Mouse (Mus musculus) CH12F3 (cell line): ENCODE data around the gene Acmsd.
"Not testable (repeated sequence)": the region's sequence is repeated elsewhere in the genome, so short reads cannot be mapped to it uniquely, and the experiment has no call there.

Experiments used
- in situ Hi-C: fragments of 300-500 bp; cut with MboI; formaldehyde crosslinking; loops from 2 replicates; pipeline ENCODE4 v1.14.3; 2020; ENCODE audit warnings: low sequenced_read_pairs

The Acmsd gene

DNA sequence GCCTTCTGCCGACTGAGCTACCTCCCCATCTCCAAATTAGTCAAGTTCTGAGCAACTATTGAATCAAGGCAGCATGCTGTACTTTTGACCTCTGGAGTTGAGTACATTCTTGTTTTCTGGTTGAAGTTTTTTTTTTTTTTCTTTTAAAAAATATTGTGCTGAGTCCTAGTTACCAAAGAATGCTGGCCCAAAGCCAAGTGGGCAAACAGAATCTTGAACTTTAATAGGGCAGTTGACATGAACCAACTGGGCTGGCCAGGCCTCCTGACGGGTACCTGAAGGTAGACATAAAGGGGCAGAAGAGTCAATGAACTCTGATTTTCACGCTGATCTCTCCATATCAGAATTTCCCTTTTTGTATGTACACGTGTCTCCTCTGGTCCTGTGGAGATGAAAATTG is at the start of gene Acmsd:
Gene Acmsd, plus strand, starts transcription at position 318 of the 400 bp plus-strand sequence.
- in situ Hi-C loops = loop anchor here (25.0 kb wide), 1 partner anchor 717 kb away; no protein-coding TSS in a partner anchor

DNA sequence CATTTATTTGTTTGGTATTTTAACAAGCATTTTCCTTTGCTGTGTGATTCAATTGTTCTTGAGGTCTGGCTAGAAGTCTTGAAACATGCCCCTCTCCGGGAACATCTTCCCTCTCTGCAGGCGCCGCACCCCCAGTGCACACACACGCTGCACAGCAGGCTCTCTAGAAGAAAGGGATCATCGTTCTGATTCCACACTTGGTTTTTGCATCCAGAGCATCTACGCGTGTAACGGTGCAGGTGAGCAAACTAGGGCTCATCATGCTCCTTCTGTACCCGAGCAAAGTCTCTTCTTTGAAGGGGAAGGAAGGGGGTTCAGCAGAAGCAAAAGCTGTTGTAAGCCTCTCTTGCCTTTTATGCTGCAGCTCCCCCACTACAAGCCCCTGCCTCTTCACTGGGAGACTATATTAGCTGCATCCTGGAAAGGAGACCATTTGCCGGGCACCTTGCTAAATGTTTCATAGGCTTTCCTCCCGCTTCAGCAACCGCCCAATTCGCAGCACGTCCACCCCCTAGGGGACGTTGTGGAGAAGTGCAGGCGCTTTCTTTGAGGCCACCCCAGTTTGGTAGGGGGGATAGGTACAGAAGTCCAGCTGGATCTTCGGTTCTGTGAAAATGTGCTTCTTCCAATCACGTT is 49.6 kb upstream of the Acmsd start, which contains the start of gene Tmem163:
Gene Tmem163, minus strand, starts transcription at position 51 of the 636 bp plus-strand sequence.
- in situ Hi-C loops = loop anchor here (5.0 kb wide), 1 partner anchor 177 kb away; no protein-coding TSS in a partner anchor

DNA sequence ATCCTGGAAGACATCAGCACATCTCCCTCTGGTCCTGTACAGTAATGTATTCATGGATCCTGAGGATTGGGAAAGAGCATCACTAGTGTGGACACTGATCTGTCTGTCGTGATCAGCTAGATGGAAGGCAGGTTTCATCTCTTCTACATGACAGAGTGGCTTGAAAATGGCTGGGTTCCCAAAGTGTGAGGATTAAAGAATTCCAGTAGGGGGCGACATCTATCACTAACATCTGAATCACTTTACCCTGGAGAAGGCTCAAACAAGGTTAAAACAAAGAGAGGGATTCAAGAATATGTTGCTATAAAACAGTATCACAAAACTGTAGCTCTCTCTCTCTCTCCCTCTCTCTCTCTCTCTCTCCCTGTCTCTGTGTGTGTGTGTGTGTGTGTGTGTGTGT is 32.7 kb upstream of the Acmsd start:
- in situ Hi-C loops = no loop called here

DNA sequence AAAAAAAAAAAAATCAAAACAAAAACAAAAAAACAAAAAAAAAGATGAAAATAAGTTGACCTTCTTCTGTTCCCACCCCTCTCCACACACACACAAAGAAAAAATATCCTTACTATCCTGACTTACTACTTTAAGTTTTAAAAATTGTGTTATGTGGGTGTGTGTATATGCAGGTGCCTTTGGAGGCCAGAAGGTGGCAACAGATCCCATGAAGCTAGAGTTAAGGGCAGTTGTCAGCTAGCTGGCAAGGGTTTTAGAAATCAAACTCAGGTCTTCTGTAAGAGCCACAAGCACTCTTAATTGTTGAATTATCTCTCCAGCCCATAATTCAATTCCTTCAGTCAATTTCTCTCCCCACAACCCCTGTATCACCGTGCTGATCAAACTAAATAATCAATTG is 27.0 kb upstream of the Acmsd start:
- in situ Hi-C loops = no loop called here

DNA sequence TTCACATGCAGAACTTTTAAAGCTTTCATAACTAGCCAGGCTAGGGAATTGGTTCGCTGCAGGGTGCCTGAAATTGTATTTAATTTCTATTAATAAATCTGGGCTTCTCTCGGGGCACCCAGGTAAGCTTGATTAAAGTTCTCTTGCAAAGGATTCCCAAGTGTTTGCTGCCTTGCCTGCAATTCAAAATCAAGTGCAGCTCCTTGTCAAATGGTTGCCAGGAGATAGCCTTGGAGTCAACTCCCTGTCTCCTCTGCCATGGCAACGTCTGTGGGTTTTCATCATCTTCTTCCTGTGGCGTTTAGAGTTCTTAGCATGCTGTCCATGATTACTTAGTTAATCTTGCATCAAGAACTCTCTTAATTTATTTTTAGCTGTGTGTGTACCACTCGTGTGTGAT is 22.9 kb upstream of the Acmsd start:
- in situ Hi-C loops = no loop called here

DNA sequence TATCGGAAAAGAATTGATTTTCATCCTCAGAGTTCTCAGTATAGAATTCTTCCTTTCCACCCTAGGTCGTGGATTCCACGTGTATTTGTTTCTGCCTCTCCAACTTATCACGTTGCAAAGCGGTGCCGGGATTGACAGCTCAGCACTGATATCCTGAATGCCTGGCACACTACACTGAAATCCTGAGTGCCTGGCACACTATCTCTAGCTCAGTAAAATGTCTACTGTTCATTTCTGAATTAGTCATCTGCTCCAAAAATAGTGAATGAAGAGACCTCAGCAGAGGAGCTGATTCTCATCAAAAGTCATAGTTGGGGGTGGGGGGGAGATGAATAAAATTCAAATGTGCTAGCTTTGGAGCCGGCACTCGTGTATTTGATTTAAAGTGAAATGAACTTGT is 12.8 kb upstream of the Acmsd start:
- in situ Hi-C loops = no loop called here

DNA sequence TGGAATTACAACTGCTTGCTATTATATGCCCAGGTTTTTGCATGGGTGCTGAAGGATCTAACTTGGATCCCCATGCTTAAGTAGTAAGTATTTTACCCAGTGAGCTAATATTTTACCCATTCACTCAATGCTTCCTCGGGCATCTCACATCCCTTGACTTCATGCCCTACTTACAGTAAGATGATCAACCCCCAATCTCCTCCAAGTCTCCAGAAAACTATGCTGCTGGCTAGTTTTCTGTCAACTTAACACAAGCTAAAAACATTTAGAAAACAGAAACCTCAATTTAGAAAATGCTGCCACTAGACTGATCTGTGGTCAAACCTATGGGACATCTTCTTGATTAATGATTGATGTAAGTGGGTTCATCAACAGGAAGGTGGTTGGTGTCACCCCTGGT is 10.9 kb upstream of the Acmsd start:
- in situ Hi-C loops = no loop called here

DNA sequence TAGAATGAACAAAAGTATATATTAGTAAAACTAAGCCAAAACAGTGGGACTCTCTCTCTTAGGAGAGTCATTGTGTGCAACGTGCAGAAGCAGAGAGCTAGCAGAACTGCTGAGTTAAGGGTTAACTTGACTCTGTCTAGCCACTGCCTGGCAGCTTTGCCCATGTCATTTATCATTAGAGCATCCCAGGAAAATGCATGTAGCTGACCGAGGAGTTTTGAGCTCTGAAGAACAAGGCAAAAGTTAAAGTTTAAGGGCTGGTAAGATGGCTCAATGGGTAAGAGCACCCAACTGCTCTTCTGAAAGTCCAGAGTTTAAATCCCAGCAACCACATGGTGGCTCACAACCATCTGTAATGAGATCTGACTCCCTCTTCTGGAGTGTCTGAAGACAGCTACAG is 5.6 kb upstream of the Acmsd start:
- in situ Hi-C loops = no loop called here

DNA sequence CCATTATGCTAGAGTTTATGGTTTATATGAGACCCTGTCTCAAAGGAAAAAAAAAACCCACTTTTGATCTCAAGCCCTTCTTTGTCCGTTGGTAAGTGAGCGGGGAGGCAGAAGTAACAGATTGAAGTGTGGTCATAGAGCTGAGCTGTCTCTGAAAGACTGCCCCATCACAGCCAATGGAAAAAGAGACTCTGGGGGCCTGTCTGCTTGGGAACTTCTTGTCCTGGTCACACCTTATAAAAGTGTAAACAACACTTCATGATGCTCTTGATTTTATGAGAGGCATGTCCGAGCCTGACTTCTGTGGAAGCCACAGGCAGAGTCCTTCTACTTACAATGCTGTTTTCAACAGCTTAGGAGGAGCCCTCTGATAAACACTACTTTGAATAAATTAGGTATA is 1.9 kb downstream of the Acmsd start:
- in situ Hi-C loops = loop anchor here (25.0 kb wide), 1 partner anchor 719 kb away; no protein-coding TSS in a partner anchor

DNA sequence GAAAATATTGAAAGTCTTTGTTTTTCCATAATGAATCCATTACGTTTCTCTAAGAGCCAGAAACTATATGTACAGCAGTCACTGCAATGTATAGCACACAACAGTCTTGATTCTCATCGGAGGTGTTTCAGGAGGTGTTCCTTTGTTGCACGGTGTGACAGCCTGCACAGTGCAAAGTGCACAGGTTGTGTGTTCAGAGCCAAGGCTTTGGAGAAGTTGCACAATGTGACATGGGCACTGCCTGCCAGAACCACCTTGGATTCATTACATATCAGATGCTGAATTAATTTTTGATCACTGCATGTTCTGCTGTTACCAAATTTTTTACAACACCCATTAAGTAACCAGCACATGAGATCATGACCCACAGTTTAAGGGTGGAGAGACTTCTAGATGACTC is 3.2 kb downstream of the Acmsd start:
- in situ Hi-C loops = loop anchor here (25.0 kb wide), 1 partner anchor 720 kb away; no protein-coding TSS in a partner anchor

DNA sequence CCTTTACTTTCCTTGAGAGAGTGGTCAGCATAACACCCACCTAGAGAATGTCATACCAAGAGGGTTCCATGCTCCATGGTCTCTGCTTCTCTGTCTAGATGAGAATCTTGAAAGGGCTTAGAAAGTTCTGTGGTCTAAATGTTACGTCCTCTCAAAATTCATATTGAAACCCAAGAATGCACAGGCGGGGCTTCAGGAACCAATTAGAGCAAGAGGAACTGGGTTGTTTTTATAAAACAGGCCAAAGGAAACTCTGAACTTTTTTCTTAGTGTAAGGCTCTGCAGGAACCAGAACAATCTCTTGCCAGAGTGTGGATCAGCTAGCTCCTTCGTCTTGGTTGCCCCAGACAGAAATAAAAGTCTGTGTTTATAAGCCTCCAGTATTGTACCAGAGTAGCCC is 3.6 kb downstream of the Acmsd start:
- in situ Hi-C loops = loop anchor here (25.0 kb wide), 1 partner anchor 721 kb away; no protein-coding TSS in a partner anchor

DNA sequence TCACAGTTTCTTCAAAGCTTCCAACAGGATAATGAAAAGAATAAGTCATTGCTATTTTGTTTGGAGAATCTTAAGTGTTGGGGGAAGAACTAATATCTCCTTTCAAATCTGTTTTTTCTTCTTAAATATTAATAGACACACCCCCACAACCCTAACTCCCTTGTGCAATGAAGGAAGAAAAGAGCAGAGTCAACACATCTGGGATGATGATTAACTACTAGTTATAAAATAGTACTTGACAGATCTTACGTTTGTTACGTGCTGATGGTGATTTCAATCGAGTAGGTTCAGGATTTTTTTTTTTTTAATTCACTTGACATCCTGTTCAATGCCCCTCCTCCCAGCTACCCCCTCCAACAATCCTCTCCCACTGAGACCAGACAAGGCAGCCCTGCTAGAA is 6.1 kb downstream of the Acmsd start:
- in situ Hi-C loops = loop anchor here (25.0 kb wide), 1 partner anchor 723 kb away; no protein-coding TSS in a partner anchor

DNA sequence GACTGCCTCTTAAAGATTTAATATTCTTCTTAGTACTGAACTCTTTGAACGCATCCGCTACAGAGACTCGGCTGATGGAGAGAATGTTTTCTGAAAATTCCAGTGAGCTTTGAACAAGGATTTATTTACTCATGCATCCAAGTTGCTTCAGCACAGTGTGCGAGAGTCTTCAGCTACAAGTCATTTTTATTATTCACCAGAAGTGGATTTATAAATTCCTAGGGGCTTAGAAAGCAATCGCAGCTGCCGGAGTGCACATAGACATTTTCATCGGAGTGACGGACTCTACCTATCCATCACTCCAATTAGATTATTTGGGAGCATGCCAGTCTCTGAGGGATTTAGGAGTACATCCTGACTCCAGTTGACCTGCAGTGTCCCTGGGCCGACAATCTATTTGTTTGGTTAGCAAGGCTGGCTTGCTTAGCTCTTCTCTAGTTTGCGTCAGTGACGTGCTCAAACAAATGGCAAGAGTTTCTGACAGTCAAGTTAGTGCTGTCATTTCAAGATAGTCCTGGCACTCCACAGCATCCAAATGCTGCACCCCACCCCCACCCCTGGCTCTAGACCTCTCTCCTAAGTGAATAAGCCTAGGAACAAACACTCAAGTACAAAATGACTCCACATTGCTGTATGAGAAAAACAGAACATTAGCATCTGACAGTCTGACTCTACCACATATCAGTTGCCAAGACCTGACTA is 21.3 kb downstream of the Acmsd start:
- in situ Hi-C loops = no loop called here

DNA sequence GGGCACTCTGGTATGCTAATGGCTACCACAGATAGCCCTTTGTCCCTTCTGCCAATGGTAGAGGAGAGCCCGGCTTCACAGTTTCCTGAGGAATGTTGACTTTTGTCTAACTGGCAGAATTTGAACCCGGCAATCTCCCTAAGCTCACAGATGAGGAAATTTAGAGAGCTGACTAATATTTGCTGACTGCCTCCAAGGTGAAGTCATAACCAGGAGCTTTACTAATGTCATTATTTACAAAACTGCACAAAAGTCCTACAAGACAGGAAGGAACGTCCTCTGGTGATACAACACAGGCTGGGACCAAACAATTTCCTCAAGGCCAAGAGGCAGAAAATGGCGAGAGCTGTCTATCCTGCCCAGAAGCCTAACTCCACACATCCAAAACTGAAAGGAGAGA is 26.6 kb downstream of the Acmsd start:
- in situ Hi-C loops = no loop called here

DNA sequence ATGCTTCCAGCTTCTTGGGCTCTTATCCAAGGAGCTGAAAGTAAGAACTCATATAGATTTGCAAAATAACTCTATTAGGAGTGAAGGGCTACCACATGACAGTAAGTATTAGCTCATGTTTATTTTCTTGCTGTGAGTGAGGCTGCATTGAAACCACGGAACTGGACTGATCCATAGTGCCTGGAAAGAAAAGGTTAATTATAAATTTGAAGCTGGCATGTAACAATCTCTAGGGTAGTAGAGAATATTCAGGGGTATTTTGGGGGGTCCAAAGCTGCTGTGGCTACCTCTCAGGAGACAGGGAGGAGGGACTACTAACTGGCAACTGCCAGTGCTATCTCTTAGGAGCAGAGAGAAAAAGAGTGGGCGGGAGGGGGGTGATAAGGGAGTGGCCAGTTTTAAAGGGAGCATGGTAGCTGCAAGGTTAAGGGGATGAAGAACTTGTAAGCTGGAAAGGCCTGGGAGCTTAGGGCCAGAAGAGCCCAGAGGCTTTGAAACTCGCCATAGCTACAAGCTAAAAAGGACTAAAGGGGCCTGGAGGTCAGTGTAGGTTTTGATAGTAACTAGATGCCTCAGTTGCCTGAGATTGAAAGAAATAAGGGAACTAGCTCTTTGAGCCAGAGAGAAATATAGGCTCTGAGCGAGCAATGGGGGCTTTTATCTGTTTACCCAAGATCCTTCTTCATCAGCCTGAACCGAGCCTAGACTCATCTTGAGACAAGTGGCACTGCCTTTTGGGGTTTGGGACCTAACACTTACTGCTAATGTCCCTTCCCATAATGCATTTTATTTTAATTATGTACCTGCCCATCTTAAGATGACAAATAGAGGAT is 27.3 kb downstream of the Acmsd start:
- in situ Hi-C loops = no loop called here

DNA sequence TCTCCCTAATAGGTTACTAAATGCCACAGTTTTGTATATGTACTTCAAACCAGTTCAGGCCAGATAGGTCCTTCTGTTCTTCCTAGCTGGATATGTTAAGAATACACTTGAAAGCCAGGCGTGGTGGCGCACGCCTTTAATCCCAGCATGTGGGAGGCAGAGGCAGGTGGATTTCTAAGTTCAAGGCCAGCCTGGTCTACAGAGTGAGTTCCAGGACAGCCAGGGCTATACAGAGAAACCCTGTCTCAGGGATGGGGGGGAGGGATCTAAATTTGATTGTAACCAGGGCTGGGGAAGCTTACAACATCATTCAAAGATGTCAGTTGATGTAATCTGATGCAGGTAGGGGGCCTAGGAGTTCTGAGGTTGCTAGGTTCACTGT is 27.9 kb downstream of the Acmsd start:
- in situ Hi-C loops = not testable (repeated sequence)

DNA sequence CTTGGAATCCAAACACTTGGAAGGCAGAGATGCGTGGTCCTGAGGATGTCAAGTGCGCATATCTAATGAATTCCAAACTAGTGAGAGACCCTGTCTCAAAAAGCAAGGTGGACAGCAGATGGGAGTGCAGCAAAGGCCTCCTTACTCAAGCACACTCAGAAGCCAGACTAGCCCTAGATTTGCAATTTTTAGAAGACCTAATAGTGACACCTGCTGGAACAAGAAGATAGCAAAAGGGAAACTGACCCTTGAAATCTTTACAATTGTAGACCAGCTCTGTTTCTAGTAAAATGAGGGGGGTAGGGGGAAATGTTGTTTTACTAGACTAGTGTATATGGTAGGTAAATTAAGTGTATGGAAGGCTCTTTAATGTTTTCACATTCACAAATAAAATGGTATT is 36.3 kb downstream of the Acmsd start:
- in situ Hi-C loops = no loop called here

DNA sequence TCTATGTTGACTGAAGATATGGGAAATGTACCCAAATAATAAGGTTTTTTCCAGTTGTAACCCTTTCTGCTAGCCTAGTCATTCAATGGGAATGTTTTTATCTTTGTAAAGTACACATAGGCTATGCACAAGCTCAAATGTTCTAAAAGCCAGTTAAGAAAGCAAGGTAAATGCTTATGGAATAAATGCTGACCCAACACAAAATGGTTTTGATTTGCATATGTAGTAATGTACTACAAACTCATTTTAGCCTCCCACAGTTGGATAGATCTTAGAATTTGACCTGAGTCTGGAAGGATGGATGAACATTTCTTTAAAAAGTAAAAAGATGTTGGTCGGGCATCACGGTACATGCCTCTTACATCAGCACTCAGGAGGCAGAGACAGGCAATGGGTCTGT is 37.5 kb downstream of the Acmsd start:
- in situ Hi-C loops = no loop called here

DNA sequence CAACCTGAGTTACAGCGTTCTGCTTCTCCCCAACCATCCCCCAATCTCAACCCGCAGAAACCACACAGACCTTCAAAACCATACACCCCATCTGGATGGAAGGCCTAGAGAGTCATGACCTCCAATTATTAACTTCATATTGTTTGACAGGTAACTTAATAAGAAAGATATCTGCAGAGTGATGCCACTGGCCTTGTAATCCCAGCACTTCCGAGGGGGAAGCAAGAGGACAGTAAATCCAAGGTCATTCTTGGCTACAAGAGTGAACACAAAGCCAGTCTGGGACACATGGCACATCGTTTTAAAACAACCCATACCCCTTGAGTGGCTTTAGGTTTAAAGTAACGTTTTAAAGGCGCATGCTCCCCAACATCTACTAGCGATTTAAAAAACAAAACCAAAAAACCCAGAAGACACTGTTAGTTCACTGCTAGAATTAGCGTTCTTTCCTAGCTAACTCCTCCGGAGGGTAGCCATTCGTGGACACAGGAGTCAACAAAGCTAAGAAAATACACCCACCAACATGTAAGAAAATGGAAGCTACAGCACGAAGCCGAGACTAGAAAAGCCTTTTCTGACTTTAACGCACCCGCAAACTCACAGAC is 44.1 kb downstream of the Acmsd start:
- in situ Hi-C loops = no loop called here

DNA sequence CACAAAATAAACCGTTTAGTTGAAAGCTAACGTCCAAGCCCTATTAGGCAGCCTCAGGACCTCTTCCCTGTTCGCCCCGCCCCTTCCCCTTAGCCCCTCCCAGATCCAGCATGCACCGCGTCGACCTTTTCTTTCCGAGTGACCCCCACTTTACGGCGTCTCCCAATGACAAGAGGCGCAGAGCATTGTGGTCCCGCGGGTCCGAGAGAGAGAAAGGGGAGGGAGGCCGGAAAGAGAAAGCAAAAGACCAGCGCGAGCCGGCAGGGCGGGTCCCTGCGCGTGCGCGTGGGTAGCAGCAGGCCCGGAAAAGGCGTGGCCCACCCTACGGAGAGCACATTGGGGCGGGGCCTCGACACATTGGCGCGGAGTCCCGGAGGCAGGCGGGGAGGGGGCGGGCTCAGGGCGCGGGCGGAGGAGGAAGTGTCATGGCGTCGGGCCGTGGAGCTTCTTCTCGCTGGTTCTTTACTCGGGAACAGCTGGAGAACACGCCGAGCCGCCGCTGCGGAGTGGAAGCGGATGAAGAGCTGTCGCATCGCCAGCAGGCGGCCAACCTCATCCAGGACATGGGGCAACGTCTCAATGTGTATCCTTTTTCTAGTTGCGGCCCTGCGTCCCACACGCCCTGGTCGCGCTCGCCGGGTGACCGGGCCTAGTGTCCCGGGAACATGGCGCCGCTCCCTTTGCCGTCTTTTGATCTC is 44.7 kb downstream of the Acmsd start, which contains the start of gene Ccnt2:
Gene Ccnt2, plus strand, starts transcription at position 362 of the 698 bp plus-strand sequence.
- in situ Hi-C loops = no loop called here
